Mouse (Mus musculus) small intestine, adult 2 months (tissue): ENCODE results near the gene Arl15. TPM values are rescaled to one million over a fixed set of nuclear protein-coding genes. Genes with fewer than 3 reads are reported as not detected.

Source experiments
- H3K27ac ChIP-seq: fragments of 200-500 bp; 2 replicates; pipeline ENCODE4 v1.5.1; 2012; ENCODE audit warnings: low read depth, low read length, control low read depth, inconsistent platforms; ENCODE audit not compliant: insufficient read depth
- H3K27me3 ChIP-seq: fragments of 200-500 bp; 2 replicates; pipeline ENCODE4 v1.6.1; 2012; ENCODE audit warnings: mild to moderate bottlenecking, moderate library complexity, low read length, inconsistent platforms; ENCODE audit not compliant: control insufficient read depth, insufficient read depth
- H3K36me3 ChIP-seq: fragments of 200-500 bp; 2 replicates; pipeline ENCODE4 v1.6.1; 2012; ENCODE audit warnings: mild to moderate bottlenecking, low read length, control low read depth, inconsistent platforms; ENCODE audit not compliant: control insufficient read depth, insufficient read depth
- H3K4me1 ChIP-seq: fragments of 200-500 bp; 2 replicates; pipeline ENCODE4 v1.6.1; 2012; ENCODE audit warnings: low read length, inconsistent platforms, mixed read lengths; ENCODE audit not compliant: control insufficient read depth, insufficient read depth, insufficient read length
- H3K4me3 ChIP-seq: fragments of 200-500 bp; 2 replicates; pipeline ENCODE4 v1.5.1; 2012; ENCODE audit warnings: low read depth, mild to moderate bottlenecking, control low read depth, inconsistent platforms, low read length, moderate library complexity
- CTCF ChIP-seq: fragments of 200-500 bp; IDR thresholded peaks from 2 replicates; pipeline ENCODE4 v1.5.1; 2012; ENCODE audit warnings: low read depth, mild to moderate bottlenecking, control low read depth, inconsistent platforms, low read length, moderate library complexity, mixed read lengths; ENCODE audit not compliant: insufficient replicate concordance, insufficient read length; ENCODE audit errors: extremely low read depth
- POLR2A ChIP-seq: fragments of 200-500 bp; IDR thresholded peaks from 2 replicates; pipeline ENCODE4 v1.6.1; 2012; ENCODE audit warnings: low read depth, mild to moderate bottlenecking, control low read depth, inconsistent platforms, low read length, moderate library complexity
- WGBS: fragments of 180-500 bp; shearing (Covaris S2); methylation state at CpG from one replicate; pipeline ENCODE4 v1.1.7; 2018; 5-methylcytosine and 5-hydroxymethylcytosine counted together
- polyA plus RNA-seq: library from polyadenylated mRNA; depleted of rRNA; stranded (reverse); fragments of >200 nt; gene quantifications from 2 replicates; pipeline ENCODE4 v1.2.3, GENCODE M21; 2012

The Arl15 gene
- polyA plus RNA-seq, 1 experiment, result 2.0 TPM

DNA sequence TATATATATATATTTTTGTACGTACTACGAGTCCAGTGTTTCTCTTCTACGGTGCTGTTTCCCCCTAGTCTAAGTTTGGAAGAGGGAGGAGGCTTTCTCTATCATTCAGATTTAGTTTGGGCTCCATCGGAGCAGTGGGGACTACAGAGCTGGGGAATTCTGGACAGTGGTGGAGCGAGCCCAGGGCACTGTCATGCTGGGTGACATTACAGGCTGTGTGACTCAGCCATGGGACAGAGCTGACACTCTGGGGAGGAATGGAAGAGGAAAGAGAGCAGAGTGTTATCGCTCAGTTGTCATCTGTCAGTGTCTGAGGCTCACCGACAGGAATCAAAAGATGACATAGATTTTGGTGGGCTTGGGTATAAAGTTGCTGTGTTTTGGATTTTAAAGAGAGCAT, 124.4 kb downstream of the Arl15 start:
- TF ChIP-seq CTCF (no peak), POLR2A (no peak)
- 0 out of 2 replicates have a peak, but pooled peaks cover 1% of the 10 kb centered on the region for H3K36me3 ChIP-seq
- H3K4me1 ChIP-seq, result no peaks in the 10 kb centered on the region
- H3K4me3 ChIP-seq, result no peak overlapping the region
- WGBS, result 96% methylated on average over 7 of the region's 7 CpGs
- no peaks in the 10 kb centered on the region for H3K27me3 ChIP-seq
- H3K27ac ChIP-seq, result no peak overlapping the region

DNA sequence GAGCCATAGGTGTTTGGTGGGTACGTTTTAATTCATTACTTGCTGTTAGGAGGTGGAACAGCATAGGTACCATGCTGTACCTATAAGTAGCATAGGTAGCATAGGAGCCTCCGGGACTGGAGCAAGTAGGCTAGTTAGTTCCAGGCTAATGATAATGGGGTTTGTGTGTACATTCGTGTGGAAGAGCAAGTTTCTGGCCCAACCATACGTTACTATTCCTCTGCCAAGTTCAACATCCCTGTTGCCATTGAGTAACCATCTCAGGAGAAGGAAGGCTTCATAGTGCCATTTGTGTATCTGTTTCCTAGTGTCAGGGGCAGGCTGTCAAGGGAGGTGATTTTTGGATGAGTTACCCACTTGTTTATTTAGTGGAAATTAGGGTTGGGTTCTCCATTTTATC, 141.4 kb downstream of the Arl15 start:
- WGBS, result 91% methylated on average over 4 of the region's 4 CpGs
- Histone ChIP-seq H3K27me3 (no peaks in the 10 kb centered on the region), H3K27ac (no peak overlapping the region), H3K4me1 (no peaks in the 10 kb centered on the region), H3K36me3 (no peaks in the 10 kb centered on the region), H3K4me3 (no peak overlapping the region)
- TF ChIP-seq POLR2A (no peak), CTCF (no peak)

DNA sequence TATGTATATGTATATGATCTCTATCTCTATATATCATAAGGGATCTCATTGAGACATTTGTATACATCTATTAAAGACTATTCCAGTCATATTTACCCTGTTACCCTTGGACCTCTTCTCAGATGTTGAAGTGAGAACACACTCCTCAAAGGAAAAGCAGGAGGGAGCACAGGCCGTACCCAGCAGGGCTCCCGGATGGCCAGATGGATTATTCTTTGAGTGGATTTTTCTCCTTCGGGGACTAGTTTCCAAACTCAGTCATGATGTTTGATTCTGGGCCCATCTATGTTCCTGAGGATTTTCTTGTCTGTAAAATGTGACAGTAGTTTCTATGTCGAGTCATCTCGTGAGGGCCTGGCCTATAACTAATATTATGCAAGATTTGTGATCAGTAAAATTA, 142.9 kb downstream of the Arl15 start:
- WGBS, result 95% methylated on average over 5 of the region's 5 CpGs
- Histone ChIP-seq H3K27ac (no peak overlapping the region), H3K27me3 (no peaks in the 10 kb centered on the region), H3K36me3 (no peaks in the 10 kb centered on the region), H3K4me3 (no peak overlapping the region), H3K4me1 (no peaks in the 10 kb centered on the region)
- TF ChIP-seq POLR2A (no peak), CTCF (no peak)

DNA sequence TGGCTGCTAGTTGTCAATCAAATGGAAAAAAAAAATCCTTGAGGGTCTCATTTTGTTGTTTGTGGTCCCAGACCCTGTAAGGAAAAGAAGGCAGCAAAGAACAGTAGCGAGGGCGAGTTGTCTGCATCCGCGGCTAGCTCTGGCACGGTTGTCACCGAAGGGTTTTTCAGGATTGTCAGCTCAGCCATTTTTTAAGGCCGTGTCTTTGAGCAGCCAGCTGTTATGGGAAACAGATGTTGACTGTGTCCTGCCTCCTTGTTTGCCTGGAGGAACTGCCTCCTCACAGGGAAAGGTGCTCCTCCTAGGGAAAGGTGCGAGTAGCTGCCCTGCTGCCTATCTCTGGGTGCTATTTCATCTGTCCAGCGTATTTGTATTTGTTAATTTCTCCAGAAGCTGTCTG, 144.3 kb downstream of the Arl15 start:
- Histone ChIP-seq H3K27me3 (no peaks in the 10 kb centered on the region), H3K4me1 (no peaks in the 10 kb centered on the region), H3K4me3 (no peak overlapping the region), H3K27ac (no peak overlapping the region), H3K36me3 (no peaks in the 10 kb centered on the region)
- TF ChIP-seq POLR2A (no peak), CTCF (no peak)
- WGBS, result 98% methylated on average over 9 of the region's 9 CpGs

DNA sequence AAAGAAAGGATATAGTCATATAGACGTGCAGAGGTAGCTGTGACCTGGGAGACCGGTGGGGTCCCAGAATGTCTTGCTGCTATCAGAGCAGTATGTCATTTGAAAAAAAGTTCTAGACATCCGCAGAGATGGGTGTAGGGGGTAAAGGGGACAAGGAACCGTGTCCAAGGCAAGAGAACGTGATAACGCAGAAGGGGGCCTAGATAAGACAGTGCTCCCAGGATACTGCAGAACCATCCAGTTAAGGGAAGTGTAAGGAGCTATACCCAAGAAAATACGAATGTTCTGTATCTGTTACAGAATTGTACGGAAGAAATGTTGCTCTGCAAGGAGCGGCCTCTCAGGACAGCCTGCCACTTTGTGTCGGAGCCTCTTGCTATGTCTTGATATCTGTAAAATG, 144.8 kb downstream of the Arl15 start:
- no peaks in the 10 kb centered on the region for H3K36me3 ChIP-seq
- WGBS, result 94% methylated on average over 10 of the region's 10 CpGs
- TF ChIP-seq POLR2A (no peak), CTCF (no peak)
- no peaks in the 10 kb centered on the region for H3K4me1 ChIP-seq
- no peaks in the 10 kb centered on the region for H3K27me3 ChIP-seq
- H3K4me3 ChIP-seq, result no peak overlapping the region
- no peak overlapping the region for H3K27ac ChIP-seq

DNA sequence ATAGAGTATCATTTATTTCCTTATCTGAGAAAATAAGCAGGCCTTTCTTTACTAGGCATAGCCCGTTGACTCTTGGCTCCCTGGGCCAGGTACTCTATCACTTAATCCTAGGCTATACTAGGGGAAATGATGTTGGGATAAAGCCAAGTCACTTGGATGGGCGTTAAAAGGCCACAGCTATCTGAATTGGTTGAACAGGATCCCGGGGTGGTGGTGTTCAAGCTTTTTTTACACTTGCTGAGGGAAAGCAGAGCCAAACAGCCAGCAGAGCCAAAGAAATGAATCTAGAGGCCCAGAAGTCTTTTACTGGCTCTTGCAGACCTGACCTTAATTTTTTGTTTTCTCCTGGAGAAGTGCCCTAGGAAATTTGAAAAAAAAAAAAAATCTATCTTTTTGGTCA, 145.4 kb downstream of the Arl15 start:
- no peak overlapping the region for H3K4me3 ChIP-seq
- WGBS, result 27% methylated on average over 3 of the region's 3 CpGs
- H3K4me1 ChIP-seq, result no peaks in the 10 kb centered on the region
- H3K36me3 ChIP-seq, result no peaks in the 10 kb centered on the region
- no peak overlapping the region for H3K27ac ChIP-seq
- TF ChIP-seq POLR2A (no peak), CTCF (no peak)
- no peaks in the 10 kb centered on the region for H3K27me3 ChIP-seq

DNA sequence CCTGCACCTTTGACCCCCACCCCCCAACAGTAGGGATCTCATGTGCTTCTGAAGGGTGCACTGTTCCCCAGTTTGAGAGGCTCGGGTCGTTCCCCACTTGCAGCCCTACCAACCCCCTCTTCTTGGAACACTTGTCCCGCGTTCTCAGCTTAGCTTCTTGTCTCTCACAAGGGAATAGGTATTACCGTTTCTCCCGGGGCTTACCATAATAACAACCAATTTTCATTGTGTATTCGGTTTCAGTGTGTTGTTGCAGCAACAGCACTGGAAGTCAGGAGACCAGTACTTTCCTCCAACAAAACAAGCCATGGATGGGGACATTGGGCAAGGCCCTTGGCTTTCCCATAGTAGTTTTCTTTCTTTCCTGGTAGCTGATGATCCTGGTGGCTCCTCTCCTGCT, 145.8 kb downstream of the Arl15 start:
- no peak overlapping the region for H3K27ac ChIP-seq
- H3K36me3 ChIP-seq, result no peaks in the 10 kb centered on the region
- no peaks in the 10 kb centered on the region for H3K27me3 ChIP-seq
- H3K4me1 ChIP-seq, result no peaks in the 10 kb centered on the region
- TF ChIP-seq CTCF (no peak), POLR2A (no peak)
- H3K4me3 ChIP-seq, result no peak overlapping the region
- 91% methylated on average over 7 of the region's 7 CpGs for WGBS

DNA sequence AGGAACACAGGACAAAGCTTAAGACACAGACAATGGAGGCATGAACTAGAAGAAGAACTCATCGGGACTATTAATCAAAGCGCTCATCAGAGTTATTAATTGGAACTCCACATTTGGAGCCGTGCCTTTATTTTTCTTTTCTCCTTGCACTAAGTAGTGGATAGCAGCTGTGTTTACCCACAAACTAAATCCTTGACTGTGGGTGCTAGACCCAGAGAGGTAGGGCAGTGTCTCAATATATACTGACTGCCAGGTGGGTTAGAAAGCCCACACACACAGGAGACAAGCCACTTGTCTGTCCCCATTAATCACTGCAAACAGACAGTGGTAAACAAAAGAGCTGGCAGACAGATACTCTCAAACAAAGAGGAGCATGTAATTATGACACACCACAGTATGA, 147.6 kb downstream of the Arl15 start:
- WGBS, result 88% methylated on average over 3 of the region's 3 CpGs
- Histone ChIP-seq H3K4me1 (no peaks in the 10 kb centered on the region), H3K4me3 (no peak overlapping the region), H3K36me3 (no peaks in the 10 kb centered on the region), H3K27me3 (no peaks in the 10 kb centered on the region), H3K27ac (no peak overlapping the region)
- TF ChIP-seq POLR2A (no peak), CTCF (no peak)
